Mouse (Mus musculus): ENCODE measurements at regions not wholly inside any gene's neighbourhood (a gene's known extent, or its start where the extent isn't known, plus 50 kb on each side); places are given as distances from the start of the nearest gene placed in this dataset.

DNA sequence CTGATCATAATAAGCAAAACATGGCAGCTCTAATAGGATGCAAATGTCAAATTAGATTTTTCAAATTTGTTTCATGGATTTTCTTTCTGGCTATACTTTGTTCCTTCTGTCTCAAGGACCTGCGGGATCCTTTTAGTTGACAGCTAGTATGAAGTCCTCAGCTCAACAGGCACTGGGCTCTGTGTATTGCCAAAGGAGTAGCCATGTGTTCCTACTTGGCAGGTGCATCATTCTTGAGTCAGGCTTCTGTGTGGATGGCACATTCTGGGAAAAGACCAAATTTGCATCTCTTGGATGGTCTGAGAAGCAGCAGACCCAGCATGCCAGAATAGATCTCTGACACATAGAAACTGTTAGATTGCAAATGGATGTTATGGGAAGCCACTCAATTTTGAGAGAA lies 1015.6 kb upstream of the Cdh10 start:
- ATAC-seq (ENCODE audit: extremely low read depth, insufficient number of reproducible peaks, low FRiP score, poor library complexity, severe bottlenecking) (no peak), DNase-seq (ENCODE audit: low spot score) (no peak)
- H3K36me3 ChIP-seq (replicated peaks), result no peaks in the 10 kb centered on the region
- TF ChIP-seq GATA2 (IDR thresholded peaks at IDR 0.05; ENCODE audit: borderline replicate concordance, low read depth, low read length), result no peak
- TF ChIP-seq POLR2AphosphoS5 (IDR thresholded peaks at IDR 0.05; ENCODE audit: insufficient replicate concordance, low read depth, low read length), result no peak
- no peak for TF ChIP-seq CTCF (IDR thresholded peaks at IDR 0.05; ENCODE audit: low read depth, low read length)
- TF ChIP-seq GATA1 (IDR thresholded peaks at IDR 0.05; ENCODE audit: borderline replicate concordance, low read length), result no peak
- TF ChIP-seq TAL1 (conservative IDR thresholded peaks at IDR 0.05; ENCODE audit: low read depth, low read length), result no peak
- no peaks in the 10 kb centered on the region for H3K9me3 ChIP-seq (replicated peaks)
- no peaks in the 10 kb centered on the region for H3K27me3 ChIP-seq (ENCODE audit: insufficient read depth, low read length)
- H3K4me3 ChIP-seq (ENCODE audit: low read depth, low read length), result no peak overlapping the region
- no peaks in the 10 kb centered on the region for H3K4me1 ChIP-seq (ENCODE audit: insufficient read depth, low read depth, low read length)

DNA sequence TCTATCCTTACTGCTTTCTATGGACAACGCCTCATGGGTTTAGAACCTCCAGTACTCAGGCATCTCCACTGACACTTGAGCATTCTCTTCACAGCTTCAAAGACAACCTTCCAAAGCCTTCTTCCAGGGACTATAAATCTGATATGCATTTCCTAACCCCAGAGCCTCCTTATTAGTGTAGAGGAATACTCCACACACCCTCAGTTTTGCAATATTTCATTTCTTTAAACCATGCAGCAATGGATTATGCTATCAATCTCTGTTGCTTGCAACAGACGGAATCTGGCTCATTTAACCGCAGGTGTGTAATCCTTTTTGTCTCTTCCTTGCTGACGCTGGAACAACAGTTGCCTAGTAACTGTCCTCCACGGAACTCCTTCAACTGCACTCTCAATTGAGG lies 988.4 kb upstream of the Cdh10 start:
- DNase-seq (ENCODE audit: low spot score) (no peak), ATAC-seq (ENCODE audit: extremely low read depth, insufficient number of reproducible peaks, low FRiP score, poor library complexity, severe bottlenecking) (no peak)
- TF ChIP-seq CTCF (IDR thresholded peaks at IDR 0.05; ENCODE audit: low read depth, low read length) (no peak), POLR2AphosphoS5 (IDR thresholded peaks at IDR 0.05; ENCODE audit: insufficient replicate concordance, low read depth, low read length) (no peak), GATA2 (IDR thresholded peaks at IDR 0.05; ENCODE audit: borderline replicate concordance, low read depth, low read length) (no peak)

DNA sequence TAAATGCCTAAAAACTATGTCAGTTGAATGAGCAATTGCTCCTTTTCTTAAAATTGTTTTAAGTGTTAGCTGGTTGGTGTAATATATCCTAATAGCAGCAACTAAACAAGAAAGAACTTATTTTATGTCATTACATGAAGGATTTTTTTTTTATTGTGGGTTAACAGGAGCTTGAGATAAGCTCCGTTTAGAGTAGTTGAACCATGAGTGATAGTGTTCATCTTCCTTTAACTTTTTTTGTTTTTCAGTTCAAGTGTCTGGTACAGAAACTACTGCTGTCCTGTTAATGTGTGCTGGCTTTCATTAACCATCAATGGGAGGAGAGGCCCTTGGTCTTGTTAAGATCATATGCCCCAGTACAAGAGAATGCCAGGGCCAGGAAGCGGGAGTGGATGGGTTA lies 986.8 kb upstream of the Cdh10 start:
- DNase-seq (ENCODE audit: low spot score) (no peak), ATAC-seq (ENCODE audit: extremely low read depth, insufficient number of reproducible peaks, low FRiP score, poor library complexity, severe bottlenecking) (no peak)
- Histone ChIP-seq H3K36me3 (replicated peaks) (no peaks in the 10 kb centered on the region), H3K4me1 (ENCODE audit: insufficient read depth, low read depth, low read length) (no peaks in the 10 kb centered on the region), H3K4me3 (ENCODE audit: low read depth, low read length) (no peak overlapping the region), H3K27me3 (ENCODE audit: insufficient read depth, low read length) (no peaks in the 10 kb centered on the region), H3K9me3 (replicated peaks) (no peaks in the 10 kb centered on the region)
- TF ChIP-seq CTCF (IDR thresholded peaks at IDR 0.05; ENCODE audit: low read depth, low read length), result no peak
- no peak for TF ChIP-seq POLR2AphosphoS5 (IDR thresholded peaks at IDR 0.05; ENCODE audit: insufficient replicate concordance, low read depth, low read length)

More for the DNA sequence above, 988.4 kb upstream of the Cdh10 start:
- H3K36me3 ChIP-seq (replicated peaks), result no peaks in the 10 kb centered on the region
- H3K9me3 ChIP-seq (replicated peaks), result no peaks in the 10 kb centered on the region
- no peak overlapping the region for H3K4me3 ChIP-seq (ENCODE audit: low read depth, low read length)
- H3K27me3 ChIP-seq (ENCODE audit: insufficient read depth, low read length), result no peaks in the 10 kb centered on the region
- H3K4me1 ChIP-seq (ENCODE audit: insufficient read depth, low read depth, low read length), result no peaks in the 10 kb centered on the region

DNA sequence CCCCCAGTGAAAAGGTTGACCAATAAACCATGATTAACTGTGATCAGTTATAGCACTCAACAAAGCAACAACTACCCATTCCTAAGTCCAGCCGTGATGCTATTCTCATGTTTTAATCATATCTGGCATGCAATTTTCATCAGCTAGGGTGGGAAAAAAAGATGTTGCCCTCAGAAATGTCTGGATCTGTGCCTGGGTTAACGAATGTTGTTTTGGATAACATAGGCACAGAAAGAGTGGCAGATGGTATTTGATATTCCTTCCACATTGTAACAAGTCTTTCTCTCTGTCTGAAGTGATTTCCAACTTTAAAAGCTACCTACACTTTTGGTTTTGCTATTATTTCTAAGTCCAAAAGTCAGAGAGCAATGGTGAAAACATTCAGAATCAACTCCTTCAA lies 938.6 kb upstream of the Cdh10 start:
- no peak for ATAC-seq (ENCODE audit: extremely low read depth, insufficient number of reproducible peaks, low FRiP score, poor library complexity, severe bottlenecking)
- Histone ChIP-seq H3K4me1 (ENCODE audit: insufficient read depth, low read depth, low read length) (no peaks in the 10 kb centered on the region), H3K4me3 (ENCODE audit: low read depth, low read length) (no peak overlapping the region), H3K27me3 (ENCODE audit: insufficient read depth, low read length) (no peaks in the 10 kb centered on the region), H3K36me3 (replicated peaks) (no peaks in the 10 kb centered on the region), H3K9me3 (replicated peaks) (no peaks in the 10 kb centered on the region)
- no peak for DNase-seq (ENCODE audit: low spot score)
- TF ChIP-seq TAL1 (conservative IDR thresholded peaks at IDR 0.05; ENCODE audit: low read depth, low read length) (no peak), CTCF (IDR thresholded peaks at IDR 0.05; ENCODE audit: low read depth, low read length) (no peak), POLR2AphosphoS5 (IDR thresholded peaks at IDR 0.05; ENCODE audit: insufficient replicate concordance, low read depth, low read length) (no peak), GATA2 (IDR thresholded peaks at IDR 0.05; ENCODE audit: borderline replicate concordance, low read depth, low read length) (no peak), GATA1 (IDR thresholded peaks at IDR 0.05; ENCODE audit: borderline replicate concordance, low read length) (no peak)

DNA sequence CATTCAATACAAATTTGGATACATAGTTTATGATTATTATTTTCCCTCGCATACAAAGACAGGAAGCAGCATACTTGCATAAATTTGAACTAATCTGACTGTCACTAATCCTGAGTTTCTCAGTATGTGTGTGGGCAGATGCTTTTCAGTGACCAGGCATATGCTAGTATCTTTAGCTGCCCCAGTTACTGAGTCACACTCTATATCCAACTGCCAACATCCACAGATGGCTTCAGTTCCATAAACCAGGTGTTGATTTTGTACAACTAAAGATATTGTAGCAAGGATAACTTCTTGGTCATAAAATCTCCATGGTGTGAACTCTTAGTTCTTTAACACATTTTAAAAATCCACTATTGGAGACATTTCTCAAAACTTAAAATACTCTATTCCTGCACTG lies 929.4 kb upstream of the Cdh10 start:
- DNase-seq (ENCODE audit: low spot score), result no peak
- no peak for TF ChIP-seq GATA2 (IDR thresholded peaks at IDR 0.05; ENCODE audit: borderline replicate concordance, low read depth, low read length)
- no peak for TF ChIP-seq CTCF (IDR thresholded peaks at IDR 0.05; ENCODE audit: low read depth, low read length)
- TF ChIP-seq TAL1 (conservative IDR thresholded peaks at IDR 0.05; ENCODE audit: low read depth, low read length), result no peak
- no peak for TF ChIP-seq GATA1 (IDR thresholded peaks at IDR 0.05; ENCODE audit: borderline replicate concordance, low read length)
- TF ChIP-seq POLR2AphosphoS5 (IDR thresholded peaks at IDR 0.05; ENCODE audit: insufficient replicate concordance, low read depth, low read length), result no peak
- no peak for ATAC-seq (ENCODE audit: extremely low read depth, insufficient number of reproducible peaks, low FRiP score, poor library complexity, severe bottlenecking)

DNA sequence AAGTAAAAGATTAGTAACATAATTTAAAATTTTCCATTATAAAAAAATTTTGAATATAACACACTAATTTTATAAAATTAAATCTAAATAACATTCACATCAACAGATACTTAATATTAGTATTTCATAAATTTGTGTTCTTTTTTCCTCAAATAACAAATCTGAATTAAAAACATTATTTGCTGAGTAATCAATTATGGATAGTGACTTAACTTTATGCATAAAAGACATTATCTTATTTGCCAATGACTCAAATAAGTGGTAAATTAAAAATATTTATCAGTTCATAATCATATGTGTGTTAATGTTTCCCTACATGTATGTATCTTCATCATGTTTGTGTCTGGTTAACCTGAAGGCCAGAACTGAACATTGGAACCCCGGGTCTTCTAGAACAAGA lies 918.7 kb upstream of the Cdh10 start:
- Histone ChIP-seq H3K36me3 (replicated peaks) (no peaks in the 10 kb centered on the region), H3K4me1 (ENCODE audit: insufficient read depth, low read depth, low read length) (no peaks in the 10 kb centered on the region), H3K27me3 (ENCODE audit: insufficient read depth, low read length) (no peaks in the 10 kb centered on the region), H3K9me3 (replicated peaks) (no peaks in the 10 kb centered on the region), H3K4me3 (ENCODE audit: low read depth, low read length) (no peak overlapping the region)
- TF ChIP-seq CTCF (IDR thresholded peaks at IDR 0.05; ENCODE audit: low read depth, low read length) (no peak), GATA2 (IDR thresholded peaks at IDR 0.05; ENCODE audit: borderline replicate concordance, low read depth, low read length) (no peak), TAL1 (conservative IDR thresholded peaks at IDR 0.05; ENCODE audit: low read depth, low read length) (no peak), GATA1 (IDR thresholded peaks at IDR 0.05; ENCODE audit: borderline replicate concordance, low read length) (no peak), POLR2AphosphoS5 (IDR thresholded peaks at IDR 0.05; ENCODE audit: insufficient replicate concordance, low read depth, low read length) (no peak)
- DNase-seq (ENCODE audit: low spot score) (no peak), ATAC-seq (ENCODE audit: extremely low read depth, insufficient number of reproducible peaks, low FRiP score, poor library complexity, severe bottlenecking) (no peak)

More for the DNA sequence above, 929.4 kb upstream of the Cdh10 start:
- no peaks in the 10 kb centered on the region for H3K27me3 ChIP-seq (ENCODE audit: insufficient read depth, low read length)
- no peaks in the 10 kb centered on the region for H3K4me1 ChIP-seq (ENCODE audit: insufficient read depth, low read depth, low read length)
- no peaks in the 10 kb centered on the region for H3K36me3 ChIP-seq (replicated peaks)
- H3K4me3 ChIP-seq (ENCODE audit: low read depth, low read length), result no peak overlapping the region
- H3K9me3 ChIP-seq (replicated peaks), result no peaks in the 10 kb centered on the region

DNA sequence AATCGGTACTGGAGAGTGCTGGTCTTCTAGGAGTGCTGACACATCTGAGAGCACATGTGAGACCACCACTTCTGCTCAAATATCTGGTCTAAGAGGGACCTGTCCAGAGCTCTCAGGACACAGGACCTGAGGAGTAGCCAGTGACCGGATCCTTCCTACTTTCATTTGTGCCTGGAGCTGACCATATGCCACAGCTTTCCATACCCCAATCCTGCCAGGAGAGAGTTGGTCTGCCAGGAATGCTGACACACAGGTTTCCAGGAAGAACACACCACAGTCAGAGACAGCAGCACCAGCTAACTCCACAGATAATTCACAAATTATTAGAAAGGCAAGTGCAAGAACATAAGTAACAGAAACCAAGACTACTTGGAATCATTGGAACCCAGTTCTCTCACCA lies 906.5 kb upstream of the Cdh10 start:
- ATAC-seq (ENCODE audit: extremely low read depth, insufficient number of reproducible peaks, low FRiP score, poor library complexity, severe bottlenecking) (no peak), DNase-seq (ENCODE audit: low spot score) (no peak)

More for the DNA sequence above, 906.5 kb upstream of the Cdh10 start:
- H3K27me3 ChIP-seq (ENCODE audit: insufficient read depth, low read length), result no peaks in the 10 kb centered on the region
- no peak for TF ChIP-seq GATA2 (IDR thresholded peaks at IDR 0.05; ENCODE audit: borderline replicate concordance, low read depth, low read length)
- no peak for TF ChIP-seq GATA1 (IDR thresholded peaks at IDR 0.05; ENCODE audit: borderline replicate concordance, low read length)
- no peak for TF ChIP-seq POLR2AphosphoS5 (IDR thresholded peaks at IDR 0.05; ENCODE audit: insufficient replicate concordance, low read depth, low read length)
- no peak for TF ChIP-seq CTCF (IDR thresholded peaks at IDR 0.05; ENCODE audit: low read depth, low read length)
- TF ChIP-seq TAL1 (conservative IDR thresholded peaks at IDR 0.05; ENCODE audit: low read depth, low read length), result no peak
- no peaks in the 10 kb centered on the region for H3K9me3 ChIP-seq (replicated peaks)
- H3K4me3 ChIP-seq (ENCODE audit: low read depth, low read length), result no peak overlapping the region
- H3K4me1 ChIP-seq (ENCODE audit: insufficient read depth, low read depth, low read length), result no peaks in the 10 kb centered on the region
- no peaks in the 10 kb centered on the region for H3K36me3 ChIP-seq (replicated peaks)
